ENCODE assay signal across 18 mouse cellular contexts in genomic region chr7:128245547-128245946, GRCm38 (mm10). TPM values are rescaled to one million over a fixed set of nuclear protein-coding genes. Genes with fewer than 3 reads are reported as not detected.
DNase-seq lines count a peak whose midpoint lies in the region; ATAC-seq lines count a peak whose summit lies in the region.
"Had no signal": no experiment of that assay in that cellular context is flagged by ENCODE, and none has a peak within 500 bp of the region (broad histone marks: within the 10 kb centered on the region; RNA-seq: fewer than 3 reads in every experiment).

No protein-coding gene starts in this region.

- peak overlapping the region; percentile 97 for H3K27ac ChIP-seq in heart, embryonic 15.5 days
- H3K27ac ChIP-seq in lung, embryonic 16.5 days (ENCODE audit: low read length) = peak overlapping the region; percentile 97; the same call in 1 of the 2 replicates
- H3K27ac ChIP-seq in intestine, embryonic 16.5 days (ENCODE audit: low read length) = peak overlapping the region; percentile 97
- H3K27ac ChIP-seq in stomach, embryonic 15.5 days = peak overlapping the region; percentile 97
- H3K27ac ChIP-seq: midbrain, embryonic 12.5 days; neural tube, embryonic 12.5 days had no signal

- H3K9me3 ChIP-seq in heart, embryonic 15.5 days (replicated peaks) = no peaks in the 10 kb centered on the region
- no peaks in the 10 kb centered on the region for H3K9me3 ChIP-seq in lung, embryonic 16.5 days (ENCODE audit: control insufficient read depth, low read length)
- H3K9me3 ChIP-seq in intestine, embryonic 16.5 days (ENCODE audit: control insufficient read depth, low read length) = no peaks in the 10 kb centered on the region
- H3K9me3 ChIP-seq in stomach, embryonic 15.5 days = no peaks in the 10 kb centered on the region
- H3K9me3 ChIP-seq: embryonic facial prominence, embryonic 12.5 days; midbrain, embryonic 12.5 days; neural tube, embryonic 12.5 days had no signal

- DNase-seq in heart, postnatal 14 days = no peak
- no peak for DNase-seq in lung, postnatal 14 days
- no peak for DNase-seq in urinary bladder, postnatal 25 days (ENCODE audit: low spot score)
- DNase-seq: gastrocnemius, postnatal 36 days; layer of hippocampus, adult 9-11 months; left cerebral cortex, postnatal 4 days; lung, adult 2 months; retina, postnatal 1 day; spleen, adult 18-20 months had no signal

- intact Hi-C loops in heart, postnatal 14 days (cut with DNase I) = loop anchor here (5.0 kb wide), 1 partner anchor 462 kb away; no protein-coding TSS in a partner anchor

- no peak for ATAC-seq in heart, embryonic 15.5 days (replicated peaks; ENCODE audit: insufficient number of reproducible peaks, insufficient read depth, low FRiP score, low read depth)
- no peak for ATAC-seq in lung, embryonic 16.5 days (ENCODE audit: low read depth)
- ATAC-seq in intestine, embryonic 16.5 days = no peak
- no peak for ATAC-seq in stomach, embryonic 15.5 days (ENCODE audit: insufficient read depth, low FRiP score, low read depth)
- ATAC-seq: forebrain, embryonic 14.5 days had no signal

- H3K4me2 ChIP-seq in heart, embryonic 15.5 days = no peak overlapping the region
- H3K4me2 ChIP-seq in lung, embryonic 16.5 days (ENCODE audit: low read depth, low read length) = no peak overlapping the region
- H3K4me2 ChIP-seq in intestine, embryonic 16.5 days (ENCODE audit: low read depth, low read length) = no peak overlapping the region
- peak overlapping the region; percentile 61; the same call in 1 of the 2 replicates for H3K4me2 ChIP-seq in stomach, embryonic 15.5 days

- H3K4me3 ChIP-seq in heart, embryonic 15.5 days = 0 out of 2 replicates have a peak overlapping the region, but pooled peaks have one; percentile 67
- no peak overlapping the region for H3K4me3 ChIP-seq in lung, embryonic 16.5 days (ENCODE audit: low read length)
- H3K4me3 ChIP-seq in intestine, embryonic 16.5 days (ENCODE audit: low read length) = no peak overlapping the region
- H3K4me3 ChIP-seq in stomach, embryonic 15.5 days (replicated peaks) = no peak overlapping the region
- H3K4me3 ChIP-seq: midbrain, embryonic 12.5 days had no signal

- 0 out of 2 replicates have a peak overlapping the region, but pooled peaks have one; percentile 73 for H3K9ac ChIP-seq in heart, embryonic 15.5 days
- no peak overlapping the region; the same call in 1 of the 2 replicates for H3K9ac ChIP-seq in lung, embryonic 16.5 days (ENCODE audit: low read length)
- H3K9ac ChIP-seq in intestine, embryonic 16.5 days (ENCODE audit: low read depth, low read length) = peak overlapping the region; percentile 85; the same call in 1 of the 2 replicates
- H3K9ac ChIP-seq in stomach, embryonic 15.5 days = no peak overlapping the region
- H3K9ac ChIP-seq: midbrain, embryonic 12.5 days; neural tube, embryonic 12.5 days had no signal

- H3K27me3 ChIP-seq in heart, embryonic 15.5 days = no peaks in the 10 kb centered on the region
- no peaks in the 10 kb centered on the region for H3K27me3 ChIP-seq in lung, embryonic 16.5 days (ENCODE audit: control insufficient read depth, insufficient read depth, low read depth, low read length)
- no peaks in the 10 kb centered on the region for H3K27me3 ChIP-seq in intestine, embryonic 16.5 days (replicated peaks; ENCODE audit: control insufficient read depth, insufficient read depth, low read length)
- no peaks in the 10 kb centered on the region for H3K27me3 ChIP-seq in stomach, embryonic 15.5 days (replicated peaks)
- H3K27me3 ChIP-seq: CH12.LX; embryonic facial prominence, embryonic 12.5 days had no signal

- peaks cover 42% of the 10 kb centered on the region for H3K36me3 ChIP-seq in heart, embryonic 15.5 days
- peaks cover 30% of the 10 kb centered on the region for H3K36me3 ChIP-seq in lung, embryonic 16.5 days (ENCODE audit: control insufficient read depth, insufficient read depth, low read length)
- peaks cover 6% of the 10 kb centered on the region; the same call in 1 of the 2 replicates for H3K36me3 ChIP-seq in intestine, embryonic 16.5 days (ENCODE audit: control insufficient read depth, insufficient read depth, low read length)
- H3K36me3 ChIP-seq in stomach, embryonic 15.5 days = peaks cover 41% of the 10 kb centered on the region

- WGBS in heart, embryonic 15.5 days = 87% methylated on average over 4 of the region's 4 CpGs
- 82% methylated on average over 4 of the region's 4 CpGs for WGBS in lung, embryonic 16.5 days
- 85% methylated on average over 4 of the region's 4 CpGs for WGBS in intestine, embryonic 16.5 days
- 84% methylated on average over 4 of the region's 4 CpGs for WGBS in stomach, embryonic 15.5 days

- peaks cover 37% of the 10 kb centered on the region for H3K4me1 ChIP-seq in heart, embryonic 15.5 days (replicated peaks)
- H3K4me1 ChIP-seq in lung, embryonic 16.5 days (replicated peaks; ENCODE audit: control insufficient read depth, insufficient read depth, low read length) = peaks cover 11% of the 10 kb centered on the region
- H3K4me1 ChIP-seq in intestine, embryonic 16.5 days (ENCODE audit: control insufficient read depth, insufficient read depth, low read length) = peaks cover 13% of the 10 kb centered on the region; the same call in 1 of the 2 replicates
- H3K4me1 ChIP-seq in stomach, embryonic 15.5 days = peaks cover 29% of the 10 kb centered on the region

RNA-seq across cellular contexts. Expression of gene Tgfb1i1, which starts 1.1 kb away (rescaled TPM):
- 160 and 174 TPM in 2 replicates for polyA plus RNA-seq in heart, embryonic 15.5 days (2015; fragmentation: Nextera tagmentation; extraction: Ambion mirVana)
- total RNA-seq in heart, postnatal 14 days (2021) = 10 to 100 TPM; 31.9 to 32.2 TPM
- polyA plus RNA-seq in lung, embryonic 16.5 days (2015; fragmentation: Nextera tagmentation; extraction: Ambion mirVana) = 190 and 203 TPM in 2 replicates
- polyA plus RNA-seq in intestine, embryonic 16.5 days (2015; fragmentation: Nextera tagmentation; extraction: Ambion mirVana) = 167 and 175 TPM in 2 replicates
- polyA plus RNA-seq in stomach, embryonic 15.5 days (2015; fragmentation: Nextera tagmentation; extraction: Ambion mirVana) = 184 and 204 TPM in 2 replicates
- total RNA-seq: CH12.LX had no signal

RNA-seq across cellular contexts. Expression of gene 9130023H24Rik, which starts 7.7 kb away (rescaled TPM):
- polyA plus RNA-seq in heart, embryonic 15.5 days (2015; fragmentation: Nextera tagmentation; extraction: Ambion mirVana) = 5.8 and 6.1 TPM in 2 replicates
- 1 to 10 TPM; 3.1 to 3.4 TPM for total RNA-seq in heart, postnatal 14 days (2021)
- polyA plus RNA-seq in lung, embryonic 16.5 days (2015; fragmentation: Nextera tagmentation; extraction: Ambion mirVana) = 9.4 TPM in 2 replicates
- polyA plus RNA-seq in intestine, embryonic 16.5 days (2015; fragmentation: Nextera tagmentation; extraction: Ambion mirVana) = 5.7 and 6.5 TPM in 2 replicates
- polyA plus RNA-seq in stomach, embryonic 15.5 days (2015; fragmentation: Nextera tagmentation; extraction: Ambion mirVana) = 6.1 and 7.1 TPM in 2 replicates

RNA-seq across cellular contexts. Expression of gene Armc5, which starts 8.4 kb away (rescaled TPM):
- polyA plus RNA-seq in heart, embryonic 15.5 days (2015; fragmentation: Nextera tagmentation; extraction: Ambion mirVana) = 11.5 and 14.9 TPM in 2 replicates
- 1 to 10 TPM; 7.8 to 9.0 TPM for total RNA-seq in heart, postnatal 14 days (2021)
- 20.0 TPM in 2 replicates for polyA plus RNA-seq in lung, embryonic 16.5 days (2015; fragmentation: Nextera tagmentation; extraction: Ambion mirVana)
- polyA plus RNA-seq in intestine, embryonic 16.5 days (2015; fragmentation: Nextera tagmentation; extraction: Ambion mirVana) = 15.4 and 17.8 TPM in 2 replicates
- polyA plus RNA-seq in stomach, embryonic 15.5 days (2015; fragmentation: Nextera tagmentation; extraction: Ambion mirVana) = 18.2 and 19.9 TPM in 2 replicates

RNA-seq across cellular contexts. Expression of gene Slc5a2, which starts 19.9 kb away (rescaled TPM):
- not detected in 2 replicates for polyA plus RNA-seq in heart, embryonic 15.5 days (2015; fragmentation: Nextera tagmentation; extraction: Ambion mirVana)
- total RNA-seq in heart, postnatal 14 days (2021) = not detected
- 0.39 TPM in 1 of 2 replicates, not detected in the other for polyA plus RNA-seq in lung, embryonic 16.5 days (2015; fragmentation: Nextera tagmentation; extraction: Ambion mirVana)
- not detected in 2 replicates for polyA plus RNA-seq in intestine, embryonic 16.5 days (2015; fragmentation: Nextera tagmentation; extraction: Ambion mirVana)
- 0.57 and 1.1 TPM in 2 replicates for polyA plus RNA-seq in stomach, embryonic 15.5 days (2015; fragmentation: Nextera tagmentation; extraction: Ambion mirVana)
- total RNA-seq: gastrocnemius, postnatal 36 days; left cerebral cortex, postnatal 4 days had no signal
- polyA plus RNA-seq: forebrain, embryonic 14.5 days; midbrain, embryonic 12.5 days; neural tube, embryonic 12.5 days had no signal

RNA-seq across cellular contexts. Expression of gene Cox6a2, which starts 39.4 kb away (rescaled TPM):
- 718 and 1,101 TPM in 2 replicates for polyA plus RNA-seq in heart, embryonic 15.5 days (2015; fragmentation: Nextera tagmentation; extraction: Ambion mirVana)
- total RNA-seq in heart, postnatal 14 days (2021) = 1,000 to 10,000 TPM; 1,548 to 1,671 TPM
- 22.4 and 28.3 TPM in 2 replicates for polyA plus RNA-seq in lung, embryonic 16.5 days (2015; fragmentation: Nextera tagmentation; extraction: Ambion mirVana)
- polyA plus RNA-seq in intestine, embryonic 16.5 days (2015; fragmentation: Nextera tagmentation; extraction: Ambion mirVana) = 0.77 and 0.95 TPM in 2 replicates
- 1.0 and 2.4 TPM in 2 replicates for polyA plus RNA-seq in stomach, embryonic 15.5 days (2015; fragmentation: Nextera tagmentation; extraction: Ambion mirVana)
- polyA plus RNA-seq: midbrain, embryonic 12.5 days had no signal

Comparison
In these comparisons a context has a peak if more than half of its experiments do, and no peak if none do; other contexts are left out.
1. H3K9ac ChIP-seq: peak in heart, embryonic 15.5 days (single experiment) and intestine, embryonic 16.5 days (single experiment); none in lung, embryonic 16.5 days (single experiment) and stomach, embryonic 15.5 days (single experiment).
2. Peak in every context shown above with its lines, with median percentiles within 50 percentile points of each other: H3K27ac ChIP-seq.